19 mouse cellular contexts compared by ENCODE assay signal in the genomic region with DNA sequence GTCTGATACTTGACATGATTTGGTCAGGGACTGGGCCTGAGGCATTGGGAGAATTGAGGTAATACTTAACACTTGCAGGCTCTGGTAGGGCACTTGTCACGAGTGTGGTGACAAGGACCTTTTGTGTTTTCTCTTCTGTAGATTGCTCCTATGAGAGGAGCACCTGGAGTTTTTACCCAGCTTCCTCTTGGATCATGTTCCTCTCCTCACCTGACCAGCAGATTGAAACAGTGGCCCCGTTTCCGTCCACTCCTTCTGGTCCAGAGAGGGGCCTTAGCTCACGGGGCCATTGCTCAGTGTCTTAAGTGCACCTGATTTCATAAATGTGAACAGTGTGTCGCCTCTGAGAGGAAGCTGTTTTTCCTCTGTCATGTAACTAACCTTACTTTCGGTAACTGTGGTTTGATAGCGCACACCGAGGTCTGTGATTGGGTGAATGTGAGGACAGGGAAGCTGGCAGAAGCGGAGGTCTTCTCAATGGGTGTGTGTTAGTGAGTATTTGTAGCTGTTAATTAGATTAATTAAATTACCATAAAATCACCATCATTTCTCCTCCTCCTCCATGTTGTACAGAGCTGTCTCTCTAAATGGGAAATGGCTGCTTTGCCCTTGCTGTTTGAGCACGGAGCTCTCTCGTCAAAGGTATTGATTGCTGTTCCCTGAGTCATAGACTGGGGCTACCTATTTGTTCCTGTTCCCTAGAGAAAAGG. TPM values are rescaled to one million over a fixed set of nuclear protein-coding genes. Genes with fewer than 3 reads are reported as not detected.
A peak's percentile ranks its signal among the peaks of the same experiment; 100 is the strongest.
DNase-seq lines count a peak whose midpoint lies in the region; ATAC-seq and TF ChIP-seq lines count a peak whose summit lies in the region.
"Had no signal": no experiment of that assay in that cellular context is flagged by ENCODE, and none has a peak within 500 bp of the region (broad histone marks: within the 10 kb centered on the region; RNA-seq: fewer than 3 reads in every experiment).

No protein-coding gene starts in this region.

- no peak for TF ChIP-seq CTCF in hindbrain, postnatal 0 days (IDR thresholded peaks at IDR 0.05; ENCODE audit: low read depth)
- no peak for TF ChIP-seq CTCF in embryonic fibroblast, embryonic 13.5 days (IDR thresholded peaks at IDR 0.05; ENCODE audit: borderline replicate concordance, insufficient read depth, low read length)
- no peak for TF ChIP-seq CTCF in intestine, postnatal 0 days (IDR thresholded peaks at IDR 0.05; ENCODE audit: low read depth)

- no peaks in the 10 kb centered on the region for H3K9me3 ChIP-seq in hindbrain, embryonic 12.5 days (replicated peaks)
- no peaks in the 10 kb centered on the region for H3K9me3 ChIP-seq in hindbrain, postnatal 0 days (ENCODE audit: low read length)
- no peaks in the 10 kb centered on the region for H3K9me3 ChIP-seq in intestine, postnatal 0 days (ENCODE audit: control insufficient read depth)
- H3K9me3 ChIP-seq: embryonic facial prominence, embryonic 13.5 days; lung, embryonic 15.5 days; neural tube, embryonic 12.5 days had no signal

- no peak overlapping the region for H3K4me2 ChIP-seq in hindbrain, embryonic 12.5 days (replicated peaks)
- H3K4me2 ChIP-seq in hindbrain, postnatal 0 days (ENCODE audit: low read depth, low read length), result no peak overlapping the region
- no peak overlapping the region for H3K4me2 ChIP-seq in intestine, postnatal 0 days (replicated peaks; ENCODE audit: low read depth)
- H3K4me2 ChIP-seq: embryonic facial prominence, embryonic 13.5 days; lung, embryonic 15.5 days; midbrain, embryonic 11.5 days; neural tube, embryonic 12.5 days had no signal

- H3K27me3 ChIP-seq in hindbrain, embryonic 12.5 days, result no peaks in the 10 kb centered on the region
- H3K27me3 ChIP-seq in hindbrain, postnatal 0 days (ENCODE audit: insufficient read depth, low read length), result no peaks in the 10 kb centered on the region
- H3K27me3 ChIP-seq in intestine, postnatal 0 days (replicated peaks; ENCODE audit: control insufficient read depth, insufficient read depth, low read length), result no peaks in the 10 kb centered on the region
- H3K27me3 ChIP-seq: embryonic facial prominence, embryonic 13.5 days; lung, embryonic 15.5 days; neural tube, embryonic 12.5 days had no signal

- no peak overlapping the region for H3K9ac ChIP-seq in hindbrain, embryonic 12.5 days
- H3K9ac ChIP-seq in hindbrain, postnatal 0 days (replicated peaks; ENCODE audit: low read length), result no peak overlapping the region
- H3K9ac ChIP-seq in intestine, postnatal 0 days (ENCODE audit: low read depth, low read length), result no peak overlapping the region
- H3K9ac ChIP-seq: embryonic facial prominence, embryonic 13.5 days; lung, embryonic 15.5 days; neural tube, embryonic 12.5 days had no signal

- no peak overlapping the region for H3K27ac ChIP-seq in hindbrain, embryonic 12.5 days
- no peak overlapping the region for H3K27ac ChIP-seq in hindbrain, postnatal 0 days
- H3K27ac ChIP-seq in embryonic fibroblast, embryonic 13.5 days (ENCODE audit: insufficient read depth, low read length), result peak overlapping the region; percentile 48
- no peak overlapping the region for H3K27ac ChIP-seq in intestine, postnatal 0 days (ENCODE audit: low read depth, low read length)
- H3K27ac ChIP-seq: embryonic facial prominence, embryonic 13.5 days; layer of hippocampus, adult 2 months; lung, embryonic 15.5 days; neural tube, embryonic 12.5 days; stomach, postnatal 0 days had no signal

- no peaks in the 10 kb centered on the region for H3K36me3 ChIP-seq in hindbrain, embryonic 12.5 days
- H3K36me3 ChIP-seq in hindbrain, postnatal 0 days (ENCODE audit: insufficient read depth, low read length), result no peaks in the 10 kb centered on the region
- H3K36me3 ChIP-seq in intestine, postnatal 0 days (ENCODE audit: control insufficient read depth, insufficient read depth), result no peaks in the 10 kb centered on the region
- H3K36me3 ChIP-seq: embryonic facial prominence, embryonic 13.5 days; lung, embryonic 15.5 days; neural tube, embryonic 12.5 days had no signal

- 0 out of 2 replicates have a peak, but pooled peaks cover 7% of the 10 kb centered on the region for H3K4me1 ChIP-seq in hindbrain, embryonic 12.5 days
- H3K4me1 ChIP-seq in hindbrain, postnatal 0 days (ENCODE audit: insufficient read depth, low read length), result no peaks in the 10 kb centered on the region
- peaks cover 26% of the 10 kb centered on the region for H3K4me1 ChIP-seq in embryonic fibroblast, embryonic 13.5 days (ENCODE audit: control insufficient read depth, insufficient read depth, low read length)
- H3K4me1 ChIP-seq in intestine, postnatal 0 days (replicated peaks; ENCODE audit: control insufficient read depth, insufficient read depth, low read length), result peaks cover 8% of the 10 kb centered on the region; the same call in 1 of the 2 replicates
- H3K4me1 ChIP-seq: neural tube, embryonic 12.5 days had no signal

- TF ChIP-seq POLR2A in embryonic fibroblast, embryonic 13.5 days (IDR thresholded peaks at IDR 0.05; ENCODE audit: low read depth, low read length), result no peak

- ATAC-seq in hindbrain, embryonic 12.5 days (ENCODE audit: low FRiP score), result peak; percentile 32; the same call in 1 of the 2 replicates
- no peak; the same call in 1 of the 2 replicates for ATAC-seq in hindbrain, postnatal 0 days
- ATAC-seq in neutrophil, adult 5-6 weeks (ENCODE audit: extremely low read depth, insufficient number of reproducible peaks, low FRiP score, poor library complexity, severe bottlenecking), result peak; percentile 45; the same call in 1 of the 2 replicates
- no peak for ATAC-seq in intestine, postnatal 0 days

- 75% methylated on average over 11 of the region's 11 CpGs for WGBS in hindbrain, embryonic 12.5 days
- 75% methylated on average over 11 of the region's 11 CpGs for WGBS in hindbrain, postnatal 0 days
- 86% methylated on average over 11 of the region's 11 CpGs for WGBS in intestine, postnatal 0 days

- DNase-seq in hindbrain, postnatal 0 days (ENCODE audit: low spot score), result no peak
- peak; percentile 68 for DNase-seq in CD4-positive, CD25-positive, alpha-beta regulatory T cell, adult 2 months (ENCODE audit: low read depth, low spot score)
- no peak for DNase-seq in layer of hippocampus, adult 8-10 months (ENCODE audit: low spot score in 2 of 2)
- DNase-seq in right cerebral cortex, postnatal 36 days (ENCODE audit: low spot score in 2 of 2), result no peak
- DNase-seq: adrenal gland, adult 8-10 months; cerebellum, postnatal 14 days; gastrocnemius, postnatal 36 days; kidney, adult 18-20 months; right cerebral cortex, postnatal 25 days had no signal

- H3K4me3 ChIP-seq in hindbrain, embryonic 12.5 days, result no peak overlapping the region
- H3K4me3 ChIP-seq in hindbrain, postnatal 0 days (ENCODE audit: low read length), result no peak overlapping the region
- no peak overlapping the region for H3K4me3 ChIP-seq in embryonic fibroblast, embryonic 13.5 days (ENCODE audit: insufficient read depth, low read length)
- H3K4me3 ChIP-seq in intestine, postnatal 0 days (ENCODE audit: low read depth, low read length), result no peak overlapping the region
- H3K4me3 ChIP-seq: embryonic facial prominence, embryonic 13.5 days; layer of hippocampus, adult 2 months; lung, embryonic 15.5 days; neural tube, embryonic 12.5 days had no signal

RNA-seq across cellular contexts. Expression of a gene that starts 35.1 kb away (rescaled TPM):
- polyA plus RNA-seq in hindbrain, embryonic 12.5 days (2016; fragmentation: Nextera tagmentation; extraction: Ambion mirVana), result 18.4 and 18.5 TPM in 2 replicates
- 19.2 and 24.9 TPM in 2 replicates for total RNA-seq in hindbrain, postnatal 0 days (2014; rRNA removed)
- polyA plus RNA-seq in hindbrain, postnatal 0 days (2015; fragmentation: Nextera tagmentation; extraction: Ambion mirVana), result 15.8 TPM in 2 replicates
- polyA plus RNA-seq in embryonic fibroblast, embryonic 13.5 days (2011; ENCODE audit: insufficient read length, low read depth, missing spikeins), result 19.5 and 21.0 TPM in 2 replicates
- total RNA-seq in neutrophil, adult 5-6 weeks (2017), result 111 and 135 TPM in 2 replicates
- 10 to 100 TPM; 56.9 to 65.7 (median 60.7) TPM for total RNA-seq in layer of hippocampus, adult 8-10 months (2022)
- 8.2 and 9.0 TPM in 2 replicates for polyA plus RNA-seq in intestine, postnatal 0 days (2015; fragmentation: Nextera tagmentation; extraction: Ambion mirVana)

Comparison
In these comparisons a context has a peak if more than half of its experiments do, and no peak if none do; other contexts are left out.
1. ATAC-seq: peak in hindbrain, embryonic 12.5 days (single experiment) and neutrophil, adult 5-6 weeks (single experiment); none in hindbrain, postnatal 0 days (single experiment) and intestine, postnatal 0 days (single experiment).